Mouse (Mus musculus) intestine, embryonic 16.5 days (tissue): Measurements from ENCODE around the gene Limch1. TPM values are rescaled to one million over a fixed set of nuclear protein-coding genes. Genes with fewer than 3 reads are reported as not detected.

Experiments used
- ATAC-seq: fragments of 200-750 bp; cut with Nextera tagmentation; 2 replicates; pipeline ENCODE4 v1.8.0; 2017; ENCODE audit warnings: moderate TSS enrichment, moderate library complexity
- H3K27ac ChIP-seq: fragments of 300-500 bp; sonication (generic); 2 replicates; pipeline ENCODE4 v1.5.1; 2014; ENCODE audit warnings: mild to moderate bottlenecking, low read length
- H3K27me3 ChIP-seq: fragments of 300-500 bp; sonication (generic); replicated peaks from 2 replicates; pipeline ENCODE4 v1.6.1; 2014; ENCODE audit warnings: low read length, control low read depth, mixed read lengths; ENCODE audit not compliant: control insufficient read depth, insufficient read depth
- H3K36me3 ChIP-seq: fragments of 300-500 bp; sonication (generic); 2 replicates; pipeline ENCODE4 v1.6.1; 2014; ENCODE audit warnings: low read length, control low read depth; ENCODE audit not compliant: control insufficient read depth, insufficient read depth
- H3K4me1 ChIP-seq: fragments of 300-500 bp; sonication (generic); 2 replicates; pipeline ENCODE4 v1.6.1; 2014; ENCODE audit warnings: low read length, control low read depth, mixed read lengths; ENCODE audit not compliant: control insufficient read depth, insufficient read depth
- H3K4me2 ChIP-seq: fragments of 300-500 bp; sonication (generic); 2 replicates; pipeline ENCODE4 v1.6.1; 2014; ENCODE audit warnings: low read depth, low read length, control low read depth
- H3K4me3 ChIP-seq: fragments of 300-500 bp; sonication (generic); 2 replicates; pipeline ENCODE4 v1.5.1; 2014; ENCODE audit warnings: mild to moderate bottlenecking, low read length
- H3K9ac ChIP-seq: fragments of 300-500 bp; sonication (generic); 2 replicates; pipeline ENCODE4 v1.6.1; 2014; ENCODE audit warnings: low read depth, low read length
- H3K9me3 ChIP-seq: fragments of 300-500 bp; sonication (generic); 2 replicates; pipeline ENCODE4 v1.6.1; 2016; ENCODE audit warnings: low read length, control low read depth; ENCODE audit not compliant: control insufficient read depth
- WGBS: fragments of 180-500 bp; shearing (Covaris S2); extraction: QIAGEN DNeasy Blood & Tissue Kit; methylation state at CpG from one replicate; pipeline ENCODE4 v1.1.7; 2014; 5-methylcytosine and 5-hydroxymethylcytosine counted together
- polyA plus RNA-seq: library from polyadenylated mRNA; unstranded; fragments of >200 nt; fragmentation: Nextera tagmentation; extraction: Ambion mirVana; gene quantifications from 2 replicates; pipeline ENCODE4 v1.2.1, GENCODE M21; 2015

Gene Limch1
- polyA plus RNA-seq, 1 experiment from 2014 or later = 8.5 TPM

- WGBS = 67% methylated on average over 6 of the region's 6 CpGs
- Histone ChIP-seq H3K27ac (no peak overlapping the region), H3K4me3 (no peak overlapping the region), H3K4me1 (no peaks in the 10 kb centered on the region), H3K4me2 (no peak overlapping the region), H3K9me3 (no peaks in the 10 kb centered on the region), H3K36me3 (no peaks in the 10 kb centered on the region), H3K9ac (no peak overlapping the region), H3K27me3 (no peaks in the 10 kb centered on the region)
- no peak for ATAC-seq
Measured at GRCm38 (mm10) chr5:66791161-66791560, 45.5 kb downstream of the Limch1 start.

GRCm38 (mm10) chr5:66793251-66793650 lies 47.6 kb downstream of the Limch1 start:
- no peaks in the 10 kb centered on the region for H3K27me3 ChIP-seq
- H3K36me3 ChIP-seq = no peaks in the 10 kb centered on the region
- no peak overlapping the region for H3K9ac ChIP-seq
- no peak overlapping the region for H3K4me3 ChIP-seq
- ATAC-seq = no peak
- no peak overlapping the region for H3K4me2 ChIP-seq
- H3K4me1 ChIP-seq = peaks cover 5% of the 10 kb centered on the region; the same call in 1 of the 2 replicates
- no peak overlapping the region for H3K27ac ChIP-seq
- 92% methylated on average over 3 of the region's 3 CpGs for WGBS
- H3K9me3 ChIP-seq = no peaks in the 10 kb centered on the region

GRCm38 (mm10) chr5:66797326-66797725 lies 51.7 kb downstream of the Limch1 start:
- no peak for ATAC-seq
- Histone ChIP-seq H3K4me1 (peaks cover 13% of the 10 kb centered on the region), H3K9ac (no peak overlapping the region), H3K4me3 (no peak overlapping the region), H3K27me3 (no peaks in the 10 kb centered on the region), H3K4me2 (no peak overlapping the region), H3K36me3 (no peaks in the 10 kb centered on the region), H3K9me3 (no peaks in the 10 kb centered on the region), H3K27ac (no peak overlapping the region)
- 51% methylated on average over 6 of the region's 6 CpGs for WGBS

- WGBS = 41% methylated on average over 3 of the region's 3 CpGs
- Histone ChIP-seq H3K4me1 (peaks cover 13% of the 10 kb centered on the region), H3K4me2 (no peak overlapping the region), H3K9me3 (no peaks in the 10 kb centered on the region), H3K4me3 (no peak overlapping the region), H3K9ac (no peak overlapping the region), H3K27me3 (no peaks in the 10 kb centered on the region), H3K36me3 (no peaks in the 10 kb centered on the region), H3K27ac (no peak overlapping the region)
- no peak for ATAC-seq
Measured at GRCm38 (mm10) chr5:66798135-66798534, 52.5 kb downstream of the Limch1 start.

- Histone ChIP-seq H3K9me3 (no peaks in the 10 kb centered on the region), H3K27ac (no peak overlapping the region)
Measured at GRCm38 (mm10) chr5:66798591-66799003, 53.0 kb downstream of the Limch1 start.

GRCm38 (mm10) chr5:66800243-66800642 lies 54.6 kb downstream of the Limch1 start:
- no peaks in the 10 kb centered on the region for H3K36me3 ChIP-seq
- no peak overlapping the region for H3K4me3 ChIP-seq
- no peaks in the 10 kb centered on the region for H3K27me3 ChIP-seq
- peaks cover 13% of the 10 kb centered on the region for H3K4me1 ChIP-seq
- H3K4me2 ChIP-seq = no peak overlapping the region
- no peaks in the 10 kb centered on the region for H3K9me3 ChIP-seq
- no peak overlapping the region for H3K27ac ChIP-seq
- ATAC-seq = no peak
- WGBS = 9% methylated on average over 9 of the region's 9 CpGs
- no peak overlapping the region for H3K9ac ChIP-seq

More at GRCm38 (mm10) chr5:66798591-66799003, 53.0 kb downstream of the Limch1 start:
- Histone ChIP-seq H3K36me3 (no peaks in the 10 kb centered on the region), H3K4me2 (no peak overlapping the region), H3K27me3 (no peaks in the 10 kb centered on the region), H3K4me1 (peaks cover 13% of the 10 kb centered on the region), H3K9ac (no peak overlapping the region), H3K4me3 (no peak overlapping the region)
- ATAC-seq = no peak
- 19% methylated on average over 8 of the region's 8 CpGs for WGBS

- WGBS = 71% methylated on average over 6 of the region's 6 CpGs
- Histone ChIP-seq H3K36me3 (no peaks in the 10 kb centered on the region), H3K4me2 (no peak overlapping the region), H3K27ac (no peak overlapping the region), H3K4me1 (peaks cover 13% of the 10 kb centered on the region), H3K4me3 (no peak overlapping the region), H3K9me3 (no peaks in the 10 kb centered on the region), H3K9ac (no peak overlapping the region), H3K27me3 (no peaks in the 10 kb centered on the region)
- ATAC-seq = no peak
Measured at GRCm38 (mm10) chr5:66800977-66801376, 55.4 kb downstream of the Limch1 start.

GRCm38 (mm10) chr5:66802196-66802595 lies 56.6 kb downstream of the Limch1 start:
- Histone ChIP-seq H3K9me3 (no peaks in the 10 kb centered on the region), H3K4me1 (peaks cover 13% of the 10 kb centered on the region), H3K36me3 (no peaks in the 10 kb centered on the region), H3K27me3 (no peaks in the 10 kb centered on the region), H3K9ac (no peak overlapping the region), H3K4me2 (no peak overlapping the region), H3K27ac (no peak overlapping the region), H3K4me3 (no peak overlapping the region)
- ATAC-seq = no peak
- WGBS = 47% methylated on average over 10 of the region's 10 CpGs

GRCm38 (mm10) chr5:66806335-66806734 lies 60.7 kb downstream of the Limch1 start:
- no peaks in the 10 kb centered on the region for H3K27me3 ChIP-seq
- H3K9me3 ChIP-seq = no peaks in the 10 kb centered on the region
- no peaks in the 10 kb centered on the region for H3K36me3 ChIP-seq
- no peak overlapping the region for H3K4me2 ChIP-seq
- ATAC-seq = no peak
- H3K9ac ChIP-seq = no peak overlapping the region
- no peaks in the 10 kb centered on the region for H3K4me1 ChIP-seq
- no peak overlapping the region for H3K27ac ChIP-seq
- no peak overlapping the region for H3K4me3 ChIP-seq
- 86% methylated on average over 7 of the region's 7 CpGs for WGBS

- Histone ChIP-seq H3K4me1 (no peaks in the 10 kb centered on the region), H3K9me3 (no peaks in the 10 kb centered on the region), H3K36me3 (no peaks in the 10 kb centered on the region), H3K4me2 (no peak overlapping the region), H3K27ac (no peak overlapping the region), H3K4me3 (no peak overlapping the region), H3K27me3 (no peaks in the 10 kb centered on the region), H3K9ac (no peak overlapping the region)
- ATAC-seq = no peak
- WGBS = 95% methylated on average over 6 of the region's 6 CpGs
Measured at GRCm38 (mm10) chr5:66807737-66808136, 62.1 kb downstream of the Limch1 start.
